Mouse (Mus musculus) forebrain, embryonic 13.5 days (tissue): ENCODE results near the gene Mxra7. TPM values are rescaled to one million over a fixed set of nuclear protein-coding genes. Genes with fewer than 3 reads are reported as not detected.

Experiments used
- ATAC-seq: fragments of 200-750 bp; cut with Nextera tagmentation; 2 replicates; pipeline ENCODE4 v1.8.0; 2017
- H3K27ac ChIP-seq: fragments of 300-500 bp; sonication (generic); 2 replicates; pipeline ENCODE4 v1.5.1; 2015; ENCODE audit warnings: inconsistent platforms, mild to moderate bottlenecking, moderate library complexity
- H3K27me3 ChIP-seq: fragments of 300-500 bp; sonication (generic); 2 replicates; pipeline ENCODE4 v1.6.1; 2015; ENCODE audit warnings: mild to moderate bottlenecking, inconsistent platforms
- H3K36me3 ChIP-seq: fragments of 300-500 bp; sonication (generic); 2 replicates; pipeline ENCODE4 v1.6.1; 2015; ENCODE audit warnings: mild to moderate bottlenecking, inconsistent platforms; ENCODE audit not compliant: poor library complexity, severe bottlenecking
- H3K4me1 ChIP-seq: fragments of 300-500 bp; sonication (generic); 2 replicates; pipeline ENCODE4 v1.6.1; 2015; ENCODE audit warnings: inconsistent platforms
- H3K4me2 ChIP-seq: fragments of 300-500 bp; sonication (generic); 2 replicates; pipeline ENCODE4 v1.6.1; 2015; ENCODE audit warnings: inconsistent platforms, mild to moderate bottlenecking, moderate library complexity
- H3K4me3 ChIP-seq: fragments of 300-500 bp; sonication (generic); 2 replicates; pipeline ENCODE4 v1.5.1; 2015; ENCODE audit warnings: mild to moderate bottlenecking, inconsistent platforms
- H3K9ac ChIP-seq: fragments of 300-500 bp; sonication (generic); 2 replicates; pipeline ENCODE4 v1.6.1; 2015; ENCODE audit warnings: mild to moderate bottlenecking, inconsistent platforms
- H3K9me3 ChIP-seq: fragments of 300-500 bp; sonication (generic); replicated peaks from 2 replicates; pipeline ENCODE4 v1.6.1; 2016; ENCODE audit warnings: inconsistent platforms
- WGBS: fragments of 180-500 bp; shearing (Covaris S2); methylation state at CpG from one replicate; pipeline ENCODE4 v1.1.7; 2015; 5-methylcytosine and 5-hydroxymethylcytosine counted together
- polyA plus RNA-seq: library from polyadenylated mRNA; unstranded; fragments of >200 nt; fragmentation: Nextera tagmentation; extraction: Ambion mirVana; gene quantifications from 2 replicates; pipeline ENCODE4 v1.2.1, GENCODE M21; 2015

Gene Mxra7
- polyA plus RNA-seq, 1 experiment from 2014 or later = 14.4 TPM

DNA sequence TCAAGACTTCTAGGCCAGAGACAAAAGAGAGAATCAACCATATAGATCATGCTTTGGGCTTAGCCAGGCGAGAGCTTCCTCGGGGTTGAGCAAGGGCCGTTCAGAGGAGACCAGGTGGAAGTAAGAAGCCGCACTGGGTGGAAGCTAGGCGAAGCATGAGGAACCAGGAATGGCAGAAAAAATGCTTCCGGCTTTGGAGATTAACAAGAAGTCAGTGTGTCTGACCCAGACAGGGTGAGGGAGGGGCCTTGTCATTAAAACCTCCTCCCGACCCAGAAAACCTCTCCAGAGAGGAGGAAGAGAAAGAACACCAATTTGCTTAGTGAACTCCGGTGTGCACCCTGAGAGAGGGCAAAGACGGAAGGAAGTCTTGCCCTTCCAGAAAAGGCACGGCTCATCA lies 43.6 kb downstream of the Mxra7 start:
- Histone ChIP-seq H3K9ac (no peak overlapping the region), H3K4me1 (no peaks in the 10 kb centered on the region), H3K9me3 (no peaks in the 10 kb centered on the region), H3K4me3 (no peak overlapping the region), H3K4me2 (no peak overlapping the region), H3K36me3 (no peaks in the 10 kb centered on the region), H3K27me3 (no peaks in the 10 kb centered on the region), H3K27ac (no peak overlapping the region)
- ATAC-seq = no peak
- 91% methylated on average over 10 of the region's 10 CpGs for WGBS

- Histone ChIP-seq H3K27ac (no peak overlapping the region), H3K9me3 (no peaks in the 10 kb centered on the region), H3K9ac (no peak overlapping the region), H3K36me3 (no peaks in the 10 kb centered on the region), H3K4me3 (no peak overlapping the region), H3K4me1 (no peaks in the 10 kb centered on the region), H3K4me2 (no peak overlapping the region), H3K27me3 (no peaks in the 10 kb centered on the region)
- no peak for ATAC-seq
- 73% methylated on average over 9 of the region's 9 CpGs for WGBS
These were observed 45.1 kb downstream of the Mxra7 start for GRCm38 (mm10) chr11:116782737-116783145.

- Histone ChIP-seq H3K27me3 (no peaks in the 10 kb centered on the region), H3K4me3 (no peak within 1 kb of the TSS), H3K36me3 (no peaks in the 10 kb centered on the region), H3K9ac (no peak within 1 kb of the TSS), H3K27ac (no peak within 1 kb of the TSS), H3K4me1 (no peaks in the 10 kb centered on the region), H3K9me3 (no peaks in the 10 kb centered on the region), H3K4me2 (no peak within 1 kb of the TSS)
- 87% methylated on average over 7 of the region's 7 CpGs for WGBS
- no peak for ATAC-seq
These were observed 52.4 kb downstream of the Mxra7 start, which contains the start of gene St6galnac1 for GRCm38 (mm10) chr11:116775407-116775806. St6galnac1 (minus strand) TSS chr11:116775507.

- Histone ChIP-seq H3K4me1 (no peaks in the 10 kb centered on the region), H3K36me3 (no peaks in the 10 kb centered on the region), H3K4me2 (no peak overlapping the region), H3K27ac (no peak overlapping the region), H3K4me3 (no peak overlapping the region), H3K9ac (no peak overlapping the region), H3K9me3 (no peaks in the 10 kb centered on the region), H3K27me3 (no peaks in the 10 kb centered on the region)
- 51% methylated on average over 2 of the region's 2 CpGs for WGBS
- ATAC-seq = no peak
These were observed 54.6 kb downstream of the Mxra7 start for GRCm38 (mm10) chr11:116773205-116773604.

DNA sequence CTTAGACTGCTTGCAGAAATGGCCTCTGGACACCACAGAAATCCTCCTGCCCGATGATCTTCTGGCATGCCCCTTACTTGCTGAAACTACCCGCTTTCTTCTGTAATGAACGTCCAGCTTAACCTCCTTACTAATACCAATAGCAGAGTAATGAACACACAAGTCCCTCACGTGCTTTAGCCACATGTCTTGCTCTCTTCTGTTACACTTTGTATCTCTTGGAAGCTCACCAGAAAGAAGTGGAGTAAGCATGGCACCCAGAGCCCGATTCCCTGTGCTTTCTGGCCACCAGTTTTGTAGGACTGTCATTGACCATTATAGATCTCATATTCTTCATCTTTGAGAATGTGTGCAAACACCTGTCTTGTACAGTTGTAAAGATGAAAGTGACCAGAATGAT lies 58.0 kb downstream of the Mxra7 start:
- H3K4me3 ChIP-seq = no peak overlapping the region
- H3K4me1 ChIP-seq = no peaks in the 10 kb centered on the region
- H3K9ac ChIP-seq = no peak overlapping the region
- H3K36me3 ChIP-seq = no peaks in the 10 kb centered on the region
- H3K27me3 ChIP-seq = no peaks in the 10 kb centered on the region
- WGBS = 85% methylated on average over 5 of the region's 5 CpGs
- H3K9me3 ChIP-seq = no peaks in the 10 kb centered on the region
- no peak for ATAC-seq
- H3K4me2 ChIP-seq = no peak overlapping the region
- H3K27ac ChIP-seq = no peak overlapping the region

DNA sequence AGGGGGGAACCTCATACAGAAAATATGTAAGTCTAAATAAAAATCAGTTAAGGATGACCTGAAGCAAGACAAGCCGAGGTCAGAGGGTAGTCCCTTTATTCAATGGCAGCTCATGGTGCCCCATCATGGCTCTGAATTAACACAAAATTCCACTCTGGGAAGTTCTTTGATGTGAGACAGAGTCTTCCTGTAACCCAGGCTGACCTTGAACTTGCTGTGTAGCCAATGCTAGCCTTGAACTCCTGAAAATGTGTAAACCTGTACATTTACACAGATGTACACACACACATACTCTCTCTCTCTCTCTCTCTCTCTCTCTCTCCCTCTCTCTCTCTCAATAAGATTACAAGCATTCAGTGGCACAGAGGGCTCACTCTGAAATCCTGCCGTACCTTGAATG lies 62.9 kb downstream of the Mxra7 start:
- Histone ChIP-seq H3K27ac (no peak overlapping the region), H3K4me1 (no peaks in the 10 kb centered on the region), H3K9me3 (no peaks in the 10 kb centered on the region), H3K9ac (no peak overlapping the region), H3K36me3 (no peaks in the 10 kb centered on the region), H3K27me3 (no peaks in the 10 kb centered on the region), H3K4me3 (no peak overlapping the region), H3K4me2 (no peak overlapping the region)
- ATAC-seq = no peak
- WGBS = 95% methylated on average over 2 of the region's 2 CpGs

- H3K4me3 ChIP-seq = no peak overlapping the region
- no peak overlapping the region for H3K9ac ChIP-seq
- H3K4me1 ChIP-seq = no peaks in the 10 kb centered on the region
- no peak overlapping the region for H3K27ac ChIP-seq
- no peaks in the 10 kb centered on the region for H3K36me3 ChIP-seq
- H3K27me3 ChIP-seq = no peaks in the 10 kb centered on the region
- no peak for ATAC-seq
- H3K9me3 ChIP-seq = no peaks in the 10 kb centered on the region
- 94% methylated on average over 7 of the region's 7 CpGs for WGBS
- no peak overlapping the region for H3K4me2 ChIP-seq
These were observed 63.5 kb downstream of the Mxra7 start for GRCm38 (mm10) chr11:116764346-116764745.

- Histone ChIP-seq H3K9ac (no peak overlapping the region), H3K4me3 (no peak overlapping the region), H3K27ac (no peak overlapping the region), H3K36me3 (no peaks in the 10 kb centered on the region), H3K27me3 (no peaks in the 10 kb centered on the region), H3K4me1 (no peaks in the 10 kb centered on the region), H3K9me3 (no peaks in the 10 kb centered on the region), H3K4me2 (no peak overlapping the region)
- 88% methylated on average over 4 of the region's 4 CpGs for WGBS
- no peak for ATAC-seq
These were observed 72.7 kb downstream of the Mxra7 start for GRCm38 (mm10) chr11:116755191-116755590.

GRCm38 (mm10) chr11:116753674-116754470 lies 74.0 kb downstream of the Mxra7 start:
- WGBS = 89% methylated on average over 5 of the region's 5 CpGs
- H3K9me3 ChIP-seq = no peaks in the 10 kb centered on the region

More at GRCm38 (mm10) chr11:116753674-116754470, 74.0 kb downstream of the Mxra7 start:
- Histone ChIP-seq H3K4me1 (no peaks in the 10 kb centered on the region), H3K27me3 (no peaks in the 10 kb centered on the region), H3K27ac (no peak overlapping the region), H3K4me2 (no peak overlapping the region), H3K36me3 (no peaks in the 10 kb centered on the region), H3K9ac (no peak overlapping the region), H3K4me3 (no peak overlapping the region)
- ATAC-seq = no peak

Other genes with a start within 250 kb of the Mxra7 start
- gene Ube2o, start 246.6 kb downstream of the Mxra7 start, polyA plus RNA-seq = 11.9 and 12.1 TPM in 2 replicates
- 0.25 and 0.39 TPM in 2 replicates for gene Aanat, start 241.6 kb downstream of the Mxra7 start, polyA plus RNA-seq
- 0.87 and 0.98 TPM in 2 replicates for gene Rhbdf2, start 201.0 kb downstream of the Mxra7 start, polyA plus RNA-seq
- gene Prcd, start 174.5 kb downstream of the Mxra7 start, polyA plus RNA-seq = 0.79 and 0.80 TPM in 2 replicates
- gene Cygb, start 173.7 kb downstream of the Mxra7 start, polyA plus RNA-seq = 8.8 and 9.3 TPM in 2 replicates
- not detected in 2 replicates for gene St6galnac1, start 52.5 kb downstream of the Mxra7 start, polyA plus RNA-seq
- 83.6 and 85.7 TPM in 2 replicates for gene Mettl23, start 15.2 kb upstream of the Mxra7 start, polyA plus RNA-seq
- gene Jmjd6, start 15.4 kb upstream of the Mxra7 start, polyA plus RNA-seq = 77.7 and 78.0 TPM in 2 replicates
- gene Mfsd11, start 24.4 kb upstream of the Mxra7 start, polyA plus RNA-seq = 38.0 and 39.4 TPM in 2 replicates
- 750 and 773 TPM in 2 replicates for gene Srsf2, start 25.0 kb upstream of the Mxra7 start, polyA plus RNA-seq
- gene Mgat5b, start 90.8 kb upstream of the Mxra7 start, polyA plus RNA-seq = 18.5 and 19.8 TPM in 2 replicates